Mouse (Mus musculus) embryonic facial prominence, embryonic 15.5 days (tissue): ENCODE measurements at regions not wholly inside any gene's neighbourhood (a gene's known extent, or its start where the extent isn't known, plus 50 kb on each side); places are given as distances from the start of the nearest gene placed in this dataset.

Source experiments
- ATAC-seq: fragments of 200-750 bp; cut with Nextera tagmentation; 2 replicates; pipeline ENCODE4 v1.8.0; 2017; ENCODE audit warnings: low read depth, moderate TSS enrichment; ENCODE audit not compliant: insufficient number of reproducible peaks, low FRiP score, low TSS enrichment
- H3K27ac ChIP-seq: fragments of 300-500 bp; sonication (generic); replicated peaks from 2 replicates; pipeline ENCODE4 v1.5.1; 2015; ENCODE audit warnings: mild to moderate bottlenecking, inconsistent platforms
- H3K27me3 ChIP-seq: fragments of 300-500 bp; sonication (generic); 2 replicates; pipeline ENCODE4 v1.6.1; 2015; ENCODE audit warnings: inconsistent platforms
- H3K36me3 ChIP-seq: fragments of 300-500 bp; sonication (generic); 2 replicates; pipeline ENCODE4 v1.6.1; 2015; ENCODE audit warnings: mild to moderate bottlenecking, inconsistent platforms
- H3K4me1 ChIP-seq: fragments of 300-500 bp; sonication (generic); 2 replicates; pipeline ENCODE4 v1.6.1; 2015; ENCODE audit warnings: inconsistent platforms
- H3K4me2 ChIP-seq: fragments of 300-500 bp; sonication (generic); replicated peaks from 2 replicates; pipeline ENCODE4 v1.6.1; 2015; ENCODE audit warnings: mild to moderate bottlenecking, inconsistent platforms
- H3K4me3 ChIP-seq: fragments of 300-500 bp; sonication (generic); replicated peaks from 2 replicates; pipeline ENCODE4 v1.5.1; 2015; ENCODE audit warnings: mild to moderate bottlenecking, inconsistent platforms
- H3K9ac ChIP-seq: fragments of 300-500 bp; sonication (generic); 2 replicates; pipeline ENCODE4 v1.6.1; 2015; ENCODE audit warnings: inconsistent platforms
- H3K9me3 ChIP-seq: fragments of 300-500 bp; sonication (generic); replicated peaks from 2 replicates; pipeline ENCODE4 v1.6.1; 2016; ENCODE audit warnings: inconsistent platforms
- WGBS: fragments of 180-500 bp; shearing (Covaris S2); methylation state at CpG from one replicate; pipeline ENCODE4 v1.1.7; 2015; 5-methylcytosine and 5-hydroxymethylcytosine counted together

- ATAC-seq = no peak; the same call in 1 of the 2 replicates
- H3K9ac ChIP-seq = no peak overlapping the region
- no peaks in the 10 kb centered on the region for H3K9me3 ChIP-seq
- 77% methylated on average over 4 of the region's 4 CpGs for WGBS
- peaks cover 4% of the 10 kb centered on the region; the same call in 1 of the 2 replicates for H3K4me1 ChIP-seq
- no peak overlapping the region for H3K4me3 ChIP-seq
- no peaks in the 10 kb centered on the region for H3K27me3 ChIP-seq
- H3K4me2 ChIP-seq = no peak overlapping the region
- H3K36me3 ChIP-seq = no peaks in the 10 kb centered on the region
- H3K27ac ChIP-seq = no peak overlapping the region
Observed at GRCm38 (mm10) chr11:31769804-31770654, 98.3 kb upstream of the Bod1 start.

- Histone ChIP-seq H3K27ac (no peak overlapping the region), H3K27me3 (no peaks in the 10 kb centered on the region), H3K4me2 (no peak overlapping the region), H3K4me3 (no peak overlapping the region), H3K36me3 (no peaks in the 10 kb centered on the region), H3K9ac (no peak overlapping the region), H3K4me1 (peaks cover 4% of the 10 kb centered on the region; the same call in 1 of the 2 replicates), H3K9me3 (no peaks in the 10 kb centered on the region)
- WGBS = 61% methylated on average over 7 of the region's 7 CpGs
- no peak for ATAC-seq
Observed at GRCm38 (mm10) chr11:31770881-31771280, 99.2 kb upstream of the Bod1 start.

- 76% methylated on average over 6 of the region's 6 CpGs for WGBS
- Histone ChIP-seq H3K4me1 (peaks cover 4% of the 10 kb centered on the region; the same call in 1 of the 2 replicates), H3K27ac (no peak overlapping the region), H3K4me3 (no peak overlapping the region), H3K9ac (no peak overlapping the region), H3K27me3 (no peaks in the 10 kb centered on the region), H3K36me3 (no peaks in the 10 kb centered on the region), H3K4me2 (no peak overlapping the region), H3K9me3 (no peaks in the 10 kb centered on the region)
- ATAC-seq = no peak
Observed at GRCm38 (mm10) chr11:31771491-31772439, 100.1 kb upstream of the Bod1 start.

- Histone ChIP-seq H3K36me3 (no peaks in the 10 kb centered on the region), H3K27ac (no peak overlapping the region), H3K9ac (no peak overlapping the region), H3K4me2 (no peak overlapping the region), H3K9me3 (no peaks in the 10 kb centered on the region), H3K4me1 (no peaks in the 10 kb centered on the region), H3K27me3 (no peaks in the 10 kb centered on the region), H3K4me3 (no peak overlapping the region)
- ATAC-seq = no peak
- 83% methylated on average over 8 of the region's 8 CpGs for whole genome bisulfite sequencing
Observed at GRCm38 (mm10) chr11:31777531-31777930, 94.5 kb upstream of the Cpeb4 start.

GRCm38 (mm10) chr11:31778766-31779165 is 93.2 kb upstream of the Cpeb4 start:
- H3K27me3 ChIP-seq = no peaks in the 10 kb centered on the region
- WGBS = 39% methylated on average over 4 of the region's 4 CpGs
- no peaks in the 10 kb centered on the region for H3K9me3 ChIP-seq
- H3K4me3 ChIP-seq = no peak overlapping the region
- no peaks in the 10 kb centered on the region for H3K36me3 ChIP-seq
- no peak overlapping the region for H3K4me2 ChIP-seq
- no peaks in the 10 kb centered on the region for H3K4me1 ChIP-seq
- no peak for ATAC-seq
- H3K27ac ChIP-seq = no peak overlapping the region
- no peak overlapping the region for H3K9ac ChIP-seq

GRCm38 (mm10) chr11:31779267-31779666 is 92.7 kb upstream of the Cpeb4 start:
- ATAC-seq = no peak
- Histone ChIP-seq H3K36me3 (no peaks in the 10 kb centered on the region), H3K4me3 (no peak overlapping the region)

GRCm38 (mm10) chr11:31780969-31781368 is 91.0 kb upstream of the Cpeb4 start:
- WGBS = 84% methylated on average over 6 of the region's 6 CpGs
- H3K27ac ChIP-seq = no peak overlapping the region
- no peak for ATAC-seq

More at GRCm38 (mm10) chr11:31779267-31779666, 92.7 kb upstream of the Cpeb4 start:
- Histone ChIP-seq H3K27ac (no peak overlapping the region), H3K9me3 (no peaks in the 10 kb centered on the region), H3K4me2 (no peak overlapping the region), H3K27me3 (no peaks in the 10 kb centered on the region), H3K9ac (no peak overlapping the region), H3K4me1 (no peaks in the 10 kb centered on the region)
- WGBS = 70% methylated on average over 2 of the region's 2 CpGs

GRCm38 (mm10) chr11:31781605-31782004 is 90.4 kb upstream of the Cpeb4 start:
- H3K27me3 ChIP-seq = no peaks in the 10 kb centered on the region
- H3K9me3 ChIP-seq = no peaks in the 10 kb centered on the region
- H3K9ac ChIP-seq = no peak overlapping the region
- ATAC-seq = no peak
- no peak overlapping the region for H3K27ac ChIP-seq
- no peaks in the 10 kb centered on the region for H3K36me3 ChIP-seq
- no peak overlapping the region for H3K4me3 ChIP-seq
- H3K4me1 ChIP-seq = no peaks in the 10 kb centered on the region
- WGBS = 75% methylated on average over 6 of the region's 6 CpGs
- H3K4me2 ChIP-seq = no peak overlapping the region

More at GRCm38 (mm10) chr11:31780969-31781368, 91.0 kb upstream of the Cpeb4 start:
- no peaks in the 10 kb centered on the region for H3K4me1 ChIP-seq
- H3K4me2 ChIP-seq = no peak overlapping the region
- H3K36me3 ChIP-seq = no peaks in the 10 kb centered on the region
- H3K9me3 ChIP-seq = no peaks in the 10 kb centered on the region
- H3K27me3 ChIP-seq = no peaks in the 10 kb centered on the region
- H3K9ac ChIP-seq = no peak overlapping the region
- no peak overlapping the region for H3K4me3 ChIP-seq

- no peaks in the 10 kb centered on the region for H3K36me3 ChIP-seq
- no peak overlapping the region for H3K9ac ChIP-seq
- H3K27ac ChIP-seq = no peak overlapping the region
- no peaks in the 10 kb centered on the region for H3K27me3 ChIP-seq
- H3K4me2 ChIP-seq = no peak overlapping the region
- H3K4me3 ChIP-seq = no peak overlapping the region
- H3K4me1 ChIP-seq = no peaks in the 10 kb centered on the region
- ATAC-seq = no peak
- 83% methylated on average over 4 of the region's 4 CpGs for WGBS
- H3K9me3 ChIP-seq = no peaks in the 10 kb centered on the region
Observed at GRCm38 (mm10) chr11:31783506-31784063, 88.4 kb upstream of the Cpeb4 start.

GRCm38 (mm10) chr11:31784332-31784901 is 87.6 kb upstream of the Cpeb4 start:
- H3K27me3 ChIP-seq = no peaks in the 10 kb centered on the region
- no peak overlapping the region for H3K9ac ChIP-seq
- WGBS = 88% methylated on average over 6 of the region's 6 CpGs
- no peak for ATAC-seq
- H3K27ac ChIP-seq = no peak overlapping the region
- no peak overlapping the region for H3K4me3 ChIP-seq
- H3K4me2 ChIP-seq = no peak overlapping the region
- H3K4me1 ChIP-seq = no peaks in the 10 kb centered on the region
- no peaks in the 10 kb centered on the region for H3K36me3 ChIP-seq
- H3K9me3 ChIP-seq = no peaks in the 10 kb centered on the region

GRCm38 (mm10) chr11:31785160-31785559 is 86.9 kb upstream of the Cpeb4 start:
- Histone ChIP-seq H3K27me3 (no peaks in the 10 kb centered on the region), H3K9ac (no peak overlapping the region), H3K4me1 (no peaks in the 10 kb centered on the region), H3K4me2 (no peak overlapping the region), H3K9me3 (no peaks in the 10 kb centered on the region), H3K27ac (no peak overlapping the region), H3K4me3 (no peak overlapping the region), H3K36me3 (no peaks in the 10 kb centered on the region)
- ATAC-seq = no peak
- WGBS = 71% methylated on average over 7 of the region's 7 CpGs
